Mouse (Mus musculus): ENCODE results near the gene Serpinb6b.

- TF ChIP-seq CTCF (IDR thresholded peaks at IDR 0.05; ENCODE audit: borderline replicate concordance, extremely low read depth, insufficient read depth, insufficient read length) (no peak), POLR2A (IDR thresholded peaks at IDR 0.05; ENCODE audit: borderline replicate concordance, extremely low read depth, insufficient read depth, insufficient read length, poor library complexity, severe bottlenecking) (no peak)
Measured at GRCm38 (mm10) chr13:32922622-32923021, 42.4 kb upstream of the Serpinb6b start.

Data from brain, embryonic 14.5 days (tissue).